Mouse (Mus musculus) gastrocnemius, adult 8-10 months (tissue): ENCODE measurements around the gene Zfp638. TPM values are rescaled to one million over a fixed set of nuclear protein-coding genes. Genes with fewer than 3 reads are reported as not detected.

Experiments
- DNase-seq, 2 experiments: peaks; one replicate each; pipeline ENCODE4 v3.0.0; 2022; ENCODE audit warnings: low spot score in 2 of 2
- total RNA-seq, 4 experiments: library from RNA; stranded (reverse); gene quantifications; 2 replicates each; pipeline ENCODE4 v1.2.4; 2022

The Zfp638 gene
- total RNA-seq, 4 experiments from 2014 or later = 32.2 to 49.2 (median 42.0) TPM

- no peak for DNase-seq
These were observed 23.5 kb downstream of the Zfp638 start for GRCm38 (mm10) chr6:83890281-83891015.

GRCm38 (mm10) chr6:83891251-83891650, 24.3 kb downstream of the Zfp638 start:
- no peak for DNase-seq

DNA sequence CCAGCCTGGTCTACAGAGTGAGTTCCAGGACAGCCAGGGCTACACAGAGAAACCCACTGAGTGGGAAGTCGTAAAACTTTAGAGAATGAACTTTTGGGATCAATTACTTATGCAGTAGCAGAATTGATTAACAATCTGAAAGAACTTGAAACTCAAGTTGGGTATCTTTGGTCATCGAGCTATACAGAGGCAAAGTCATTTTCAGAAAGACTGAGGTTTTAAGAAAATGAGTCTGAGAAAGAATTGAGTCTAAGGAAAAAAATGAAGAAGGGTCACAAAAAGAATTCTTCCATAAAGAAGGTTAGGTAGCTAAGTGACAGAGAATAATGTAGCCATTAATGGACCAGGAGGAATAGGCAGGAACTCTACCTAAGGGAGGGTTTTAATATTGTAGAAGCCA, 24.8 kb downstream of the Zfp638 start:
- no peak for DNase-seq

DNA sequence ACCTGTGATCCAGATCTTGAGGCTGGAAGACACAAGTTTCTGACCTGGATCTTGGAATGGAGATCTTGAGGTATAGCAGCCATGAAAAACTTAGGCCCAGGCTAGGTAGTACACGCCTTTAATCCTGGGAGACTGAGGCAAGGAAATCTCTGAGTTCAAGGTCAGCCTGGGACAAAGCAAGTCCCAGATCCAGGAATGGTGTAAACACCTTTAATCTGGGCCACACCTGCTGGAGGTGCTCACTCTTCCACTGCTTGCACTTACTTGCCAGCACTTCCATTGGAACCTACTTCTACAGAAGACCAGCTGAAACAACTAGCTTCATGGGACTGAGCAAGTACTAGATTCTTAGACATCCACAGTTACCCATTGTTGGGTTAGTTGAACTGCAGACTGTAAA, 26.2 kb downstream of the Zfp638 start:
- DNase-seq = no peak

GRCm38 (mm10) chr6:83893584-83893983, 26.7 kb downstream of the Zfp638 start:
- DNase-seq = no peak

- DNase-seq = no peak
These were observed 32.2 kb downstream of the Zfp638 start for GRCm38 (mm10) chr6:83899142-83899541.

GRCm38 (mm10) chr6:83905276-83905675, 38.4 kb downstream of the Zfp638 start:
- DNase-seq = no peak

- no peak for DNase-seq
These were observed 39.8 kb downstream of the Zfp638 start for GRCm38 (mm10) chr6:83906659-83907058.

- DNase-seq = no peak
These were observed 41.5 kb downstream of the Zfp638 start for GRCm38 (mm10) chr6:83908386-83908785.

DNA sequence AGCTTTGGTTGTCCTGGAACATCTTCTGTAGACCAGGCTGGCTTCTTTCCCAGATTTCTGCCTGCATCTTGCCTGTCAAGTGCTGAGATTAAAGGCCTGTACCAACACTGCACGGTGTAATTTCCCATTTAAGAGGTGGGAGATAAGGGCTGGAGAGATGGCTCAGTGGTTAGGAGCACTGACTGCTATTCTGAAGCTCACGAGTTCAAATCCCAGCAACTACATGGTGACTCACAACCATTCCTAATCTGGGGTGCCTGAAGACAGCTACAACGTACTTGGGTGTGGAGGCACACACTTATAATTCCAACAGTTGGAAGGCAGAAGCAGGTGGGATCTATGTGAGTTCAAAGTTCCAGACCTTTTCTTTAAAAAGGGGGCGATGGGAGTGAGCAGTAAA, 46.8 kb downstream of the Zfp638 start:
- no peak for DNase-seq

- DNase-seq = peak; percentile 97
These were observed 47.3 kb downstream of the Zfp638 start for GRCm38 (mm10) chr6:83914183-83914719.

DNA sequence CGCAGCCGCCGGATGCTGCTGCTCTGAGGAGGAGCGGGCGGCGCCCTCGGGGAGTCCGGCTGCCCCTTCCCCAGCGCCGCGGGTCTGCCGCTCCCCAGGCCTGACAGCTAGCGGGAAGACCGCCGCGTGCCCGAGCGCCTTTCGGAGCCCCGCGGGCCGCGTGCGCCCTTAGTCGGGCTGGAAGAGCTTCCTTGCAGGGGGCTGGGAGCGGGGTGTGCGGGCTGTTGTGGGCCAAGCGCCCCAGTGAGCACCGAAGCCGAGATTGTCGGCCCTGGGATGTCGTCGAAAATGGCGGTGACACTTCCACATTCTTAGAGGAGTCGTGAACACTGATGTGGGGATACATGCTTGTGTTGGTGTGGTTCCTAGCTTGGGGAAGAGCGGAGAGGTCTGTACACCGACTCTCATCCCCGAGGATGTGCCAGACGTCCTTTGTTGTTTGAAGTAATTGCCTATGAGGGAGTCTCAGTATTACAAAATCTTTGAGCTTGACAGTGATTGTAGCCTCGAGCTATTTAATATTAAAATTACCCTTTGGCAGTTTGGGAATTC, 47.9 kb downstream of the Zfp638 start:
- DNase-seq = no peak

GRCm38 (mm10) chr6:83927418-83927817, 60.5 kb downstream of the Zfp638 start:
- no peak for DNase-seq

- DNase-seq = no peak
These were observed 61.3 kb downstream of the Zfp638 start for GRCm38 (mm10) chr6:83928225-83928624.

DNA sequence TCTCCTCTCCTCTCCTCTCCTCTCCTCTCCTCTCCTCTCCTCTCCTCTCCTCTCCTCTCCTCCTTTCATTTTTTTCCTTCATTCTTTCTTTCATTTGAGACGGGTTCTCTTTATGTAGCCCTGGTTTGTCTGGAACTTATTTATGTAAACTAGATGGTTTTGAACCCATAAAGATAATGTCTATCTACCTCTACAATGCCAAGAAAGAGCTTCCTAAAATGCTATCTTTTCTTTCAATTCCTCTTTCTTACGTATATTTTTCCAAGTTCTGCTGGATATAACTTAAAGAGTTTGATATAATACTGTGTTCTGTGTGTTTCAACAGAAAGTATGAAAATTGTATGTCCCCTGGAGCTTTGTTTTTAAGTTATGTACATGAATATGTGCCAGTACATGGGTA, 72.6 kb downstream of the Zfp638 start:
- no peak for DNase-seq

- DNase-seq = peak; percentile 8 to 20
These were observed 75.9 kb downstream of the Zfp638 start for GRCm38 (mm10) chr6:83942806-83943205.

- DNase-seq = no peak
These were observed 86.7 kb downstream of the Zfp638 start for GRCm38 (mm10) chr6:83953603-83954002.

GRCm38 (mm10) chr6:83987642-83988041, 120.7 kb downstream of the Zfp638 start:
- no peak for DNase-seq

GRCm38 (mm10) chr6:84002716-84003115, 135.8 kb downstream of the Zfp638 start:
- DNase-seq = no peak

- DNase-seq = no peak
These were observed 137.4 kb downstream of the Zfp638 start for GRCm38 (mm10) chr6:84004295-84004694.

- DNase-seq = peak; percentile 46 to 59
These were observed 141.7 kb downstream of the Zfp638 start, which contains the start of gene Dysf for GRCm38 (mm10) chr6:84008363-84009171. TSS of gene Dysf (plus strand) at chr6:84008590.
